Mouse (Mus musculus): ENCODE measurements around the gene Hist2h2ac.

- TF ChIP-seq CTCF (IDR thresholded peaks at IDR 0.05; ENCODE audit: extremely low read depth, insufficient read length, insufficient replicate concordance, low read depth, low read length), result no peak
- TF ChIP-seq POLR2A (IDR thresholded peaks at IDR 0.05; ENCODE audit: low read depth, low read length), result no peak
Measured at GRCm38 (mm10) chr3:96261623-96262022, 40.9 kb upstream of the Hist2h2ac start.
